Mouse (Mus musculus) midbrain, embryonic 13.5 days (tissue): ENCODE results near the gene S100a13. TPM values are rescaled to one million over a fixed set of nuclear protein-coding genes. Genes with fewer than 3 reads are reported as not detected.

Source experiments
- ATAC-seq: fragments of 200-750 bp; cut with Nextera tagmentation; 2 replicates; pipeline ENCODE4 v1.8.0; 2017; ENCODE audit warnings: mild to moderate bottlenecking, moderate TSS enrichment, moderate library complexity
- H3K27ac ChIP-seq: fragments of 300-500 bp; sonication (generic); 2 replicates; pipeline ENCODE4 v1.5.1; 2015; ENCODE audit warnings: inconsistent platforms, mild to moderate bottlenecking, moderate library complexity
- H3K27me3 ChIP-seq: fragments of 300-500 bp; sonication (generic); 2 replicates; pipeline ENCODE4 v1.6.1; 2015; ENCODE audit warnings: mild to moderate bottlenecking, inconsistent platforms
- H3K36me3 ChIP-seq: fragments of 300-500 bp; sonication (generic); 2 replicates; pipeline ENCODE4 v1.6.1; 2015; ENCODE audit warnings: mild to moderate bottlenecking, inconsistent platforms
- H3K4me1 ChIP-seq: fragments of 300-500 bp; sonication (generic); replicated peaks from 2 replicates; pipeline ENCODE4 v1.6.1; 2015; ENCODE audit warnings: inconsistent platforms
- H3K4me2 ChIP-seq: fragments of 300-500 bp; sonication (generic); replicated peaks from 2 replicates; pipeline ENCODE4 v1.6.1; 2015; ENCODE audit warnings: moderate library complexity, mild to moderate bottlenecking, inconsistent platforms
- H3K4me3 ChIP-seq: fragments of 300-500 bp; sonication (generic); replicated peaks from 2 replicates; pipeline ENCODE4 v1.5.1; 2015; ENCODE audit warnings: mild to moderate bottlenecking, inconsistent platforms
- H3K9ac ChIP-seq: fragments of 300-500 bp; sonication (generic); replicated peaks from 2 replicates; pipeline ENCODE4 v1.6.1; 2015; ENCODE audit warnings: mild to moderate bottlenecking, inconsistent platforms
- H3K9me3 ChIP-seq: fragments of 300-500 bp; sonication (generic); 2 replicates; pipeline ENCODE4 v1.6.1; 2016; ENCODE audit warnings: mild to moderate bottlenecking, inconsistent platforms
- WGBS: fragments of 180-500 bp; shearing (Covaris S2); methylation state at CpG from one replicate; pipeline ENCODE4 v1.1.7; 2015; 5-methylcytosine and 5-hydroxymethylcytosine counted together
- polyA plus RNA-seq: library from polyadenylated mRNA; unstranded; fragments of >200 nt; fragmentation: Nextera tagmentation; extraction: Ambion mirVana; gene quantifications from 2 replicates; pipeline ENCODE4 v1.2.1, GENCODE M21; 2015

Gene S100a13
- polyA plus RNA-seq, result 7.7 and 9.9 TPM in 2 replicates

- Histone ChIP-seq H3K9ac (peak within 1 kb of the TSS; percentile 39), H3K4me1 (peaks cover 16% of the 10 kb centered on the region), H3K4me2 (peak within 1 kb of the TSS; percentile 60), H3K9me3 (no peaks in the 10 kb centered on the region), H3K4me3 (peak within 1 kb of the TSS; percentile 34), H3K27me3 (peaks cover 52% of the 10 kb centered on the region), H3K36me3 (no peaks in the 10 kb centered on the region), H3K27ac (no peak within 1 kb of the TSS)
- no peak for ATAC-seq
- 5% methylated on average over 25 of the region's 25 CpGs for WGBS
Observed at GRCm38 (mm10) chr3:90513796-90514590, at the start of gene S100a13, which contains the start of gene S100a1. Gene S100a13 (plus strand): TSS chr3:90514435. Gene S100a1 (minus strand): TSS chr3:90514392.

DNA sequence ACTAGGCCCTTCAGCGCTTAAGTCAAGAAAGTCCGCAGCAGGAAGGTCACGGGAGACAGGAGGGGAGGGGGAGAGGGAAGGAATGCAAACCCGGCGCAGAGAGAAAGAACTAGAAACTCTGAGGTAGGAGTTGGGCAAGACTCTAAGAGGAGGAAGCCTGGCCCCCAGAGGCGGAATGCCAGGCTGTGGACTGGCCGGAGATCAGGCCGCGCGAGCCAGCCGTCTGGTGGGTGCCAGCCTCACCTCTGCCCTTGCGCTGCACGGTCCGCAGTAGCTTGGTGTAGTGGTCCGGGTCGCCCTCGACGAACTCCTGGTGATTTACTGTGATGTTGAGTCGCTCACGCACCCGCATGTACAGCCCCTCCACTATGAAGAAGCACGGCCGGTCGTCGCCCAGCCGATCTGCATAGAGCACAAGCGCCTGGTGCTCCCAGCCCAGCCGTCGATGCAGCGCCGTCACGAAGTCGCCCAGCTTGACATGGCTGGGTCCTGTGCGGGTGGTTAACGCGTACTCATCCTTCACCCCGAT lies 49.6 kb upstream of the S100a13 start:
- H3K27ac ChIP-seq, result no peak overlapping the region
- 0 out of 2 replicates have a peak overlapping the region, but pooled peaks have one; percentile 57 for H3K9ac ChIP-seq
- H3K4me1 ChIP-seq, result peaks cover 14% of the 10 kb centered on the region
- no peak; the same call in 1 of the 2 replicates for ATAC-seq
- H3K9me3 ChIP-seq, result no peaks in the 10 kb centered on the region
- 12% methylated on average over 37 of the region's 37 CpGs for WGBS
- H3K4me3 ChIP-seq, result peak overlapping the region; percentile 58
- H3K27me3 ChIP-seq, result peaks cover 58% of the 10 kb centered on the region
- no peaks in the 10 kb centered on the region for H3K36me3 ChIP-seq
- peak overlapping the region; percentile 89 for H3K4me2 ChIP-seq

DNA sequence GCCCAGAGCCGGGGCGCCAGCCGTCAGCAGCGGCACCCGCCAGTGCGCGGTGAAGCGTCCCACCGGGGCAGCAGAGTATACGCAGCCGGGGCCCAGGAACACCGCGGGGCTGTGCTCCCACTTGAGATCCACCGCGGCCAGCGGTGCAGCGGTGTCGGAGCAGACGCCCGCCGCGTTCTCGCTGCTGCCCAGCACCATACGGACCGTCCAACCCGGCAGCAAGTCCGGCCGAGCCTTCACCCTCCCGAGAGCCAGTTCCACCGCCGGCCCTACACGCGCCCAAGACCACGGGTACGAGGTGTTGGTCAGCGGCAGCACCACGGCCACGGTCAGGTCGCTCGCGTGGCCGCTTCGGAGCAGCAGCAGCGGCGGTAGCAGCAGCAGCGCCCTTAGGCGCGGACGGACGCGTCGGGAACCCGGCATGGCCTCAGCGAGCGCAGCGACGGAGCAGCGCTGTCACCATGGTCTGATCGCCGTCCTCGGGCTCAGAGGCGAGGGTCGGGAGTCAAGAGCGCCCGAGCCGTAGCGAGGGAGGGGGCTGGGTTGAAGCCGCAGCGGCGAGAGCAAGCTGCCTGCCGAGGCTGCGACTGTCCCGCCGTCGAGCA lies 49.1 kb upstream of the S100a13 start:
- Histone ChIP-seq H3K4me3 (peak overlapping the region; percentile 58), H3K36me3 (no peaks in the 10 kb centered on the region), H3K9ac (peak overlapping the region; percentile 57), H3K9me3 (no peaks in the 10 kb centered on the region), H3K4me1 (peaks cover 14% of the 10 kb centered on the region), H3K27me3 (peaks cover 58% of the 10 kb centered on the region), H3K27ac (no peak overlapping the region), H3K4me2 (peak overlapping the region; percentile 89)
- ATAC-seq, result peak; percentile 64
- under 1% methylated on average over 75 of the region's 75 CpGs for WGBS

GRCm38 (mm10) chr3:90465686-90466310 lies 48.4 kb upstream of the S100a13 start, which contains the start of gene Npr1:
Gene Npr1 (minus strand): TSS chr3:90465866.
- H3K4me1 ChIP-seq, result peaks cover 14% of the 10 kb centered on the region
- under 1% methylated on average over 37 of the region's 49 CpGs for WGBS
- peak; percentile 61 for ATAC-seq
- peaks cover 55% of the 10 kb centered on the region for H3K27me3 ChIP-seq
- H3K9ac ChIP-seq, result peak within 1 kb of the TSS; percentile 57
- H3K9me3 ChIP-seq, result no peaks in the 10 kb centered on the region
- no peak within 1 kb of the TSS for H3K27ac ChIP-seq
- H3K4me3 ChIP-seq, result peak within 1 kb of the TSS; percentile 58
- H3K36me3 ChIP-seq, result no peaks in the 10 kb centered on the region
- H3K4me2 ChIP-seq, result peak within 1 kb of the TSS; percentile 89

GRCm38 (mm10) chr3:90466311-90466766 lies 47.9 kb upstream of the S100a13 start:
- Histone ChIP-seq H3K9ac (peak overlapping the region; percentile 57), H3K4me3 (peak overlapping the region; percentile 58), H3K36me3 (no peaks in the 10 kb centered on the region), H3K9me3 (no peaks in the 10 kb centered on the region), H3K4me2 (peak overlapping the region; percentile 89), H3K4me1 (peaks cover 14% of the 10 kb centered on the region), H3K27ac (no peak overlapping the region), H3K27me3 (peaks cover 50% of the 10 kb centered on the region)
- 1% methylated on average over 15 of the region's 15 CpGs for WGBS
- peak; percentile 49 for ATAC-seq

- Histone ChIP-seq H3K36me3 (no peaks in the 10 kb centered on the region), H3K27ac (no peak overlapping the region), H3K27me3 (peaks cover 36% of the 10 kb centered on the region), H3K9ac (no peak overlapping the region), H3K4me3 (no peak overlapping the region), H3K9me3 (no peaks in the 10 kb centered on the region), H3K4me2 (no peak overlapping the region), H3K4me1 (peaks cover 14% of the 10 kb centered on the region)
- no peak for ATAC-seq
- WGBS, result 93% methylated on average over 10 of the region's 10 CpGs
Observed at GRCm38 (mm10) chr3:90467618-90468300, 46.5 kb upstream of the S100a13 start.

- ATAC-seq, result no peak
- Histone ChIP-seq H3K4me1 (peaks cover 5% of the 10 kb centered on the region), H3K36me3 (no peaks in the 10 kb centered on the region), H3K4me3 (no peak overlapping the region), H3K9ac (no peak overlapping the region), H3K27ac (no peak overlapping the region), H3K27me3 (no peaks in the 10 kb centered on the region), H3K4me2 (no peak overlapping the region), H3K9me3 (no peaks in the 10 kb centered on the region)
- 38% methylated on average over 3 of the region's 3 CpGs for WGBS
Observed at GRCm38 (mm10) chr3:90472213-90472612, 42.0 kb upstream of the S100a13 start.

DNA sequence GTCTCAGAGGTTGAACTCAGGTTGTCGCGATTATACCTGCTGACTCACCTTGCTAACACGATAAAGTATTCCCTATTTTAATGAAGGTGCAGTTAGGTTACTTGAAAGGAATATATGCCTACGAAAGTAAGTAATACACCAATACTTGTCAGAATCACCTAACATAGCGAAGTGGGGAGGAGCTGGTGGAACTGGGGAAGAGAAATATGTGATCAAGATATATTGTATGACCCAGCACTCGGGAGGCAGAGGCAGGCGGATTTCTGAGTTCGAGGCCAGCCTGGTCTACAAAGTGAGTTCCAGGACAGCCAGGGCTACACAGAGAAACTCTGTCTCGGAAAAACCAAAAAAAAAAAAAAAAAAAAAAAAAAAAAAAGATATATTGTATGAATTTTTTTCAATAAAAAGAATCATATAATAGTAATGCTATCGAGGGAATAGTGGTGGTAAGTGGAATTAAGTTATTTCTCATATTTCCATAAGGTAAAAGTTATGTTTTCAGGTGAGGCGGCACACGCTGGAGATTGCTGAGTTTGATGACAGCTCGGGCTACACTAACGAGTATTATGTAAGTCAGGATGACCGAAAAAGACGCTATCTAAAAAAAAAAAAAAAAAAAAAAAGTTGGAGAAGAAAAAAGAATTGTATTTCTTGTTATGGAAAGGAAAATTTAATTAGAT lies 38.9 kb upstream of the S100a13 start:
- no peak overlapping the region for H3K9ac ChIP-seq
- 43% methylated on average over 16 of the region's 16 CpGs for WGBS
- peak; percentile 25; the same call in 1 of the 2 replicates for ATAC-seq

GRCm38 (mm10) chr3:90475831-90476611 lies 38.2 kb upstream of the S100a13 start, which contains the start of gene Ilf2:
Gene Ilf2 (plus strand): TSS chr3:90476126.
- H3K9me3 ChIP-seq, result no peaks in the 10 kb centered on the region
- H3K4me3 ChIP-seq, result peak within 1 kb of the TSS; percentile 84
- ATAC-seq, result peak; percentile 100
- peak within 1 kb of the TSS; percentile 78 for H3K4me2 ChIP-seq
- peaks cover 33% of the 10 kb centered on the region for H3K36me3 ChIP-seq
- H3K4me1 ChIP-seq, result peaks cover 17% of the 10 kb centered on the region
- peak within 1 kb of the TSS; percentile 87 for H3K9ac ChIP-seq
- no peaks in the 10 kb centered on the region for H3K27me3 ChIP-seq
- WGBS, result under 1% methylated on average over 45 of the region's 45 CpGs
- H3K27ac ChIP-seq, result peak within 1 kb of the TSS; percentile 90

More for the DNA sequence above, 38.9 kb upstream of the S100a13 start:
- Histone ChIP-seq H3K4me1 (peaks cover 17% of the 10 kb centered on the region), H3K36me3 (peaks cover 25% of the 10 kb centered on the region), H3K27ac (no peak overlapping the region), H3K4me2 (0 out of 2 replicates have a peak overlapping the region, but pooled peaks have one; percentile 29), H3K4me3 (peak overlapping the region; percentile 31), H3K9me3 (no peaks in the 10 kb centered on the region), H3K27me3 (no peaks in the 10 kb centered on the region)

DNA sequence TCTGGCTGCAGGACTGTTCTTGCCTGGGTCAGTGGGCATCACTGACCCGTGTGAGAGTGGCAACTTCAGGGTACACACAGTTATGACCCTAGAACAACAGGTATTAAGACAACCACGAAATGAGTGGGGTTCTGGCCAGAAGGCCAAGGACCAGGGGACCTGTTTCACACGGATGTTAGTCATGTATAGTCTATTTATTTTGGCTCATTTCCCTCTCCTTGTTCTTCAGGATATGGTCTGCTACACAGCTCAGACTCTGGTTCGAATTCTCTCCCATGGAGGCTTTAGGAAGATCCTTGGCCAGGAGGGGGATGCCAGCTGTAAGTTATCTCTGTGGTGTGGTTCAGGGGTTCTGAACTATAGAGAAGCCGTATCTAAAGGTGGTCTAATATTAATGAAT lies 27.2 kb upstream of the S100a13 start:
- Histone ChIP-seq H3K27me3 (no peaks in the 10 kb centered on the region), H3K36me3 (peaks cover 72% of the 10 kb centered on the region), H3K4me1 (peaks cover 7% of the 10 kb centered on the region), H3K9me3 (no peaks in the 10 kb centered on the region), H3K9ac (no peak overlapping the region), H3K27ac (no peak overlapping the region), H3K4me3 (no peak overlapping the region), H3K4me2 (no peak overlapping the region)
- WGBS, result 79% methylated on average over 5 of the region's 5 CpGs
- no peak for ATAC-seq
